Mouse (Mus musculus): ENCODE measurements around the gene Mettl23. TPM values are rescaled to one million over a fixed set of nuclear protein-coding genes. Genes with fewer than 3 reads are reported as not detected.
A peak's percentile ranks its signal among the peaks of the same experiment; 100 is the strongest.

Mettl23 gene
- polyA plus RNA-seq, 1 experiment from 2014 or later: 37.1 TPM

DNA sequence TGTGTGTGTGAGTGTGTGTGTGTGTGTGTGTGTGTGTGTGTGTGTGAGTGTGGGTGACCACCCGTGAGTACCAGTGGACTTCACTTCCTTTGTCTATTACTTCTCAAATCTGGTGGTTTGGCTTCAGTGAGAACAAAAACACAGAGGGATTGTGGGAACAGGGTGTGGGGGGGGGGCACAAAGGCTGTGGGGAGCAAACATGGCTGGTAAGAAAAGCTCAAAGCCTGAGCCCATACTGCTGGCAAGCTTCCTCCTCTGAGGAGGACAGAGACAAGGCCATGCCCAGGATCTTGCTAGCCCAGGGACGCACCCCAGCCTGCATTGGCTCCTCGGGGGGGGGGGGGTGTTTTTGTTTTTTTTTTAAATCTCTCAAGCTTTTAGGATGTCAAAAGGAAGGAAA, 35.6 kb upstream of the Mettl23 start:
- 68% methylated on average over 3 of the region's 3 CpGs for WGBS
- Histone ChIP-seq H3K4me3 (ENCODE audit: low read depth, low read length) (no peak overlapping the region), H3K9ac (ENCODE audit: low read depth, low read length) (no peak overlapping the region), H3K27me3 (replicated peaks; ENCODE audit: control insufficient read depth, insufficient read depth, low read length) (no peaks in the 10 kb centered on the region), H3K27ac (ENCODE audit: low read depth, low read length) (no peak overlapping the region), H3K36me3 (ENCODE audit: control insufficient read depth, insufficient read depth) (peaks cover 18% of the 10 kb centered on the region), H3K4me2 (replicated peaks; ENCODE audit: low read depth) (no peak overlapping the region), H3K9me3 (ENCODE audit: control insufficient read depth) (no peaks in the 10 kb centered on the region), H3K4me1 (replicated peaks; ENCODE audit: control insufficient read depth, insufficient read depth, low read length) (no peaks in the 10 kb centered on the region)
- TF ChIP-seq CTCF (IDR thresholded peaks at IDR 0.05; ENCODE audit: low read depth): no peak
- no peak for ATAC-seq

DNA sequence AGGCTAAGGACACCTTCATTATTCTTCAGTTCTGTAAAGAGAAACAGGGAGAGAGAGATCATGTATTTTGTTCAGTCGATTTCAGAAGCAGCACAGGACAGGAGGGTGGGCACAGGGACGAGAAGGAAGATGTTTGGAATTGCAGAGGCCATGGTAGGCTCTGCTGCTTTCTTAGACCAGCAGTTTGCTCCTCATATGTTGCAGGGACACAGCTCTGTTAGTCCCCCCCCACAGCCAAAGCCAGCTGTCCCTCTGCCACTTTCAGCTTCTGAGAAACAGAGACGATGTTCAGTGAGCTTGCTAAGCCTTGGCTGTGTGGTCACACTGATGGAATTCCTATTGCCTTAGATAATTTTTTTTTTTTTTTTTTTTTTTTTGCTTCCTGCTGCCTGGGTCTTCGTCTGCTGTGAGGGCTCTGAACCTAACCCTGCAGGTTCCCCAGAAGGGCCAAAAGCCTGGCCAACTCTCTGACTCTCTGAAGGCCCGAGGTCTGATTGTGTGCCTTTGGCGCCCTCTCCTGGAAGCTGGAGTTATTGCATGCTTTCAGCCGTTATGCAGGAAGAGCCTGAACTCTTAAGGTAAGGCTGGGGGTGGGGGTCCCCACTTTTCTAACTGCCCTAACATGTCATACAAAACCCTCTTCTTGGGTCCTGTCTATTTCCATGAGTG, 35.0 kb upstream of the Mettl23 start:
- Histone ChIP-seq H3K9ac (ENCODE audit: low read depth, low read length) (no peak overlapping the region), H3K9me3 (ENCODE audit: control insufficient read depth) (no peaks in the 10 kb centered on the region), H3K27ac (ENCODE audit: low read depth, low read length) (no peak overlapping the region), H3K27me3 (replicated peaks; ENCODE audit: control insufficient read depth, insufficient read depth, low read length) (no peaks in the 10 kb centered on the region), H3K36me3 (ENCODE audit: control insufficient read depth, insufficient read depth) (peaks cover 18% of the 10 kb centered on the region), H3K4me2 (replicated peaks; ENCODE audit: low read depth) (no peak overlapping the region), H3K4me3 (ENCODE audit: low read depth, low read length) (no peak overlapping the region), H3K4me1 (replicated peaks; ENCODE audit: control insufficient read depth, insufficient read depth, low read length) (no peaks in the 10 kb centered on the region)
- peak; percentile 63 for ATAC-seq
- WGBS: 17% methylated on average over 7 of the region's 7 CpGs
- TF ChIP-seq CTCF (IDR thresholded peaks at IDR 0.05; ENCODE audit: low read depth): peak; percentile 93

DNA sequence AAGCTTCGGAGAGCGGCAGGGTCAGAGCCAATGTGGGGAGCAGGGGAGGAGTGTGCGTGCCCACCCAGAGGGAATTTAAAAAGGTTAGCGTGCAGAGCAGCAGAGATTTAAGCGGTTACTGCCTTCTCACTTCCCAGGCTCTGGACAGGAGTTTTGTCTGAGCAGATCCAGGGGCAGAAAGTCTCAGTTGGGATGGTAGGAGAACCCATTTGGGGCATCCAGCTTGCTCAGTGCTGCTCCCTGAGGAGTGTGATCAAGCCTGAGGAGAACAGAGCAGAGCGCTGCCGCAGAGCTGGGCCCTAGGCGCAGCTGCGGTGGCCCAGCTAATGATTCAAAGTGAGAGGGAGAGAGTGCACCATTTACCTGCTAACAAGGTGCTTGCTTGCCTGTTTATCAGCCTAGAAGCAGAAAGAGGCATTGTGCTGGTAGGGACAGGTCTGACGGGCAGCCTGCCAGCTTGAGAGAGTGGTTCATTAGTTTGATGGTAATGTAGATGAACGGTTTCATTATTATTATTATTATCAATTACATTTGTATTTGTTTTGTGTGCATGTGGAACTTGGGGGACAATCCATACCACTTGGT, 34.2 kb upstream of the Mettl23 start:
- Histone ChIP-seq H3K9ac (ENCODE audit: low read depth, low read length) (no peak overlapping the region), H3K36me3 (ENCODE audit: control insufficient read depth, insufficient read depth) (peaks cover 18% of the 10 kb centered on the region), H3K9me3 (ENCODE audit: control insufficient read depth) (no peaks in the 10 kb centered on the region), H3K27ac (ENCODE audit: low read depth, low read length) (no peak overlapping the region), H3K4me3 (ENCODE audit: low read depth, low read length) (no peak overlapping the region), H3K4me1 (replicated peaks; ENCODE audit: control insufficient read depth, insufficient read depth, low read length) (0 out of 2 replicates have a peak, but pooled peaks cover under 1% of the 10 kb centered on the region), H3K4me2 (replicated peaks; ENCODE audit: low read depth) (no peak overlapping the region), H3K27me3 (replicated peaks; ENCODE audit: control insufficient read depth, insufficient read depth, low read length) (no peaks in the 10 kb centered on the region)
- TF ChIP-seq CTCF (IDR thresholded peaks at IDR 0.05; ENCODE audit: low read depth): no peak
- 91% methylated on average over 11 of the region's 11 CpGs for WGBS
- ATAC-seq: no peak

- TF ChIP-seq CTCF (IDR thresholded peaks at IDR 0.05; ENCODE audit: low read depth): no peak
- 81% methylated on average over 8 of the region's 8 CpGs for WGBS
- H3K27ac ChIP-seq (ENCODE audit: low read depth, low read length): no peak overlapping the region
- no peaks in the 10 kb centered on the region for H3K27me3 ChIP-seq (replicated peaks; ENCODE audit: control insufficient read depth, insufficient read depth, low read length)
- H3K9me3 ChIP-seq (ENCODE audit: control insufficient read depth): no peaks in the 10 kb centered on the region
- ATAC-seq: no peak
- no peak overlapping the region for H3K4me3 ChIP-seq (ENCODE audit: low read depth, low read length)
- no peak overlapping the region for H3K9ac ChIP-seq (ENCODE audit: low read depth, low read length)
- no peak overlapping the region for H3K4me2 ChIP-seq (replicated peaks; ENCODE audit: low read depth)
- H3K36me3 ChIP-seq (ENCODE audit: control insufficient read depth, insufficient read depth): peaks cover 18% of the 10 kb centered on the region
- H3K4me1 ChIP-seq (replicated peaks; ENCODE audit: control insufficient read depth, insufficient read depth, low read length): 0 out of 2 replicates have a peak, but pooled peaks cover 4% of the 10 kb centered on the region
Observed at GRCm38 (mm10) chr11:116809520-116809919, 33.6 kb upstream of the Mettl23 start.

DNA sequence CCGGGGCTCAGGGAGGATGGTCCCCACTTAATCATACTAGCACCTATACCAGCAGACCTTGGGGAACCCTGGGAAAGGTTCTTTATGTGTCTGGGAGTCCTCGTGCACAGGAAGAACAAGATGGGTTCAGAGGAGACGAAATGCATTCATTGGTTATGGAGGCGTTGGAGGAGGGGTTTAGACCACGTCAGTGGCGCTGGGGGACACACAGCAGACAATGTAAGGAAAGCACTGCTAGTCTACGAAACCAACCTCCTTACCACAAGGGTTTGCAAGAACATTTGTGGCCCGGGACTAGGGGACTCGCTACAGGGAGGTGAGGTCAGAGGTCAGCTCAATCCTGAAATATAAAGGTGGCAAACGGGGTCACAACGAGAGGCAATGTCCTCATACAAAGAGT, 32.5 kb upstream of the Mettl23 start:
- WGBS: 87% methylated on average over 11 of the region's 11 CpGs
- H3K27ac ChIP-seq (ENCODE audit: low read depth, low read length): no peak overlapping the region
- H3K9ac ChIP-seq (ENCODE audit: low read depth, low read length): no peak overlapping the region
- no peak for ATAC-seq
- no peaks in the 10 kb centered on the region for H3K9me3 ChIP-seq (ENCODE audit: control insufficient read depth)
- no peak overlapping the region for H3K4me3 ChIP-seq (ENCODE audit: low read depth, low read length)
- no peak for TF ChIP-seq CTCF (IDR thresholded peaks at IDR 0.05; ENCODE audit: low read depth)
- H3K4me2 ChIP-seq (replicated peaks; ENCODE audit: low read depth): no peak overlapping the region
- H3K27me3 ChIP-seq (replicated peaks; ENCODE audit: control insufficient read depth, insufficient read depth, low read length): no peaks in the 10 kb centered on the region
- peaks cover 18% of the 10 kb centered on the region for H3K36me3 ChIP-seq (ENCODE audit: control insufficient read depth, insufficient read depth)
- peaks cover 8% of the 10 kb centered on the region; the same call in 1 of the 2 replicates for H3K4me1 ChIP-seq (replicated peaks; ENCODE audit: control insufficient read depth, insufficient read depth, low read length)

GRCm38 (mm10) chr11:116810983-116811901, 31.8 kb upstream of the Mettl23 start:
- Histone ChIP-seq H3K36me3 (ENCODE audit: control insufficient read depth, insufficient read depth) (peaks cover 18% of the 10 kb centered on the region), H3K27ac (ENCODE audit: low read depth, low read length) (no peak overlapping the region; the same call in 1 of the 2 replicates), H3K4me1 (replicated peaks; ENCODE audit: control insufficient read depth, insufficient read depth, low read length) (peaks cover 8% of the 10 kb centered on the region; the same call in 1 of the 2 replicates), H3K27me3 (replicated peaks; ENCODE audit: control insufficient read depth, insufficient read depth, low read length) (no peaks in the 10 kb centered on the region), H3K9ac (ENCODE audit: low read depth, low read length) (no peak overlapping the region), H3K9me3 (ENCODE audit: control insufficient read depth) (no peaks in the 10 kb centered on the region), H3K4me2 (replicated peaks; ENCODE audit: low read depth) (peak overlapping the region; percentile 55), H3K4me3 (ENCODE audit: low read depth, low read length) (0 out of 2 replicates have a peak overlapping the region, but pooled peaks have one; percentile 3)
- ATAC-seq: peak; percentile 36
- TF ChIP-seq CTCF (IDR thresholded peaks at IDR 0.05; ENCODE audit: low read depth): peak; percentile 24; the same call in 1 of the 2 replicates
- 26% methylated on average over 32 of the region's 32 CpGs for WGBS
